Mouse (Mus musculus) bone marrow, adult 2 months (tissue): ENCODE results near the gene Rasal1.

Experiments
- CTCF ChIP-seq: fragments of 200-500 bp; IDR thresholded peaks from 2 replicates; pipeline ENCODE4 v1.5.1; 2011; ENCODE audit warnings: low read length, control low read depth; ENCODE audit not compliant: control insufficient read depth, insufficient read depth
- POLR2A ChIP-seq: fragments of 200-500 bp; IDR thresholded peaks from 2 replicates; pipeline ENCODE4 v1.6.1; 2011; ENCODE audit warnings: low read depth, mild to moderate bottlenecking, control low read depth, low read length, borderline replicate concordance; ENCODE audit not compliant: control insufficient read depth

DNA sequence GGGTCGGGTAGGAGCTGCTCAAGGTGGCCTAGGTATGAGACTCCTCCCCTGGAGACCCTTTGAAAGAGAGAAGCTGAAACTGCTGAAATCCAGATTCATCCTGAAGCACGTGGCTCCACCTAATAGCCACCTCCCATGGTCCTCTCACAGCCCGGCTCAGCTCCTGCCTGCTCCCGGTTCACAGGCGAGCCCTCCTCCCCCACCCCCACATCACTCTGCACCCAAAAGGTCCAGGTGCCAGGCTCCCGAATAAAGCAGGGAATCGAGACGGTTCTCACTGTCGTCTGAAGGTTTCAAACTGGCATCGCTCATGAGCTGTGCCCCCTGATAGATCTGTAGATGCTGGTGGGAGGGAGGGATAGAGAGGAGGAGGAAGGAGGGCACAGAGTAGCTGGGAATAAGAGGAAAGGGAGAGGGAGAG, 43.4 kb upstream of the Rasal1 start:
- TF ChIP-seq CTCF, result no peak
- TF ChIP-seq POLR2A, result no peak
